Mouse (Mus musculus): ENCODE measurements at regions not wholly inside any gene's neighbourhood (a gene's known extent, or its start where the extent isn't known, plus 50 kb on each side); places are given as distances from the start of the nearest gene placed in this dataset.

DNA sequence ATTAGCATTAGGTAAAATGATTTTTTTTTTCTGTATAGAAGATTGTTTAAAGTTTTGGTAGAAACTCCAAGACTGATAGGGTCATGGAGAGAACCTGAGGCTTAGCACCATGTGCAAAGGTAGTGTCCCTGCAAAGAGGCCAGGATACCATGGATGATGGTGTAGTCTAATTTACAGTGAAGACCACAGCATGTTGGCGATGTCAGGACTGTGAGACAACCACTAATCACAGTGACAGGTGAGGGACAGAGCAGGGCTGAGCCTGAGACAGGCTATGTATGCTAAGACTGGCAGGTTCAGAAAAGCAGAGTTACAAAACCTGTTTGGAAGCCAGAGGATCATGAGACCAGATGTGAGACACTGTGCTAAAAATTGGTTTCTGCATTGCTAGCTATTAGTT is 752.7 kb upstream of the Sel1l start:
- DNase-seq, result no peak

- DNase-seq, result no peak
Measured at GRCm38 (mm10) chr12:92589725-92590124, 740.8 kb upstream of the Sel1l start.

GRCm38 (mm10) chr12:92589305-92589704 is 740.3 kb upstream of the Sel1l start:
- no peak for DNase-seq

DNA sequence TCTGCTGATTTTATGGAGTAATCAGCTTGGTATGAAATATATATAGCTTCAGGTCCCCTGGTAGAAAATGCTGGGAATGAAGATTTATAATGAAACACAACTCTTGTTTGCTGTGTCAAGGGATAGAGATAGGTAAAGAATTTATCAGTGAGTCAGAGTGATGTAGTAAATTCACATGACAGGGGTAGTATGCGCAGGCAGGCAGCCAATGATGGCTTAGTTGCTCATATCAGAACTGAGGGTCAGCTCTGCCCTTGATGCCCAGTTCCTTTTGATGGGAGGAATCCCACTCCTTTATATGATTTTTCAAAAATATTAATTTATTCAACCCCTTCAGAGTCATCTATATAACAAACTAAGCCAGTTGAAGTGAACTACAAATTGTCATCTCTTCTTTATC is 729.6 kb upstream of the Sel1l start:
- no peak for DNase-seq

Data from embryo, embryonic 11 days (tissue).